Mouse (Mus musculus) forebrain, embryonic 13.5 days (tissue): Measurements from ENCODE around the gene Coa7. TPM values are rescaled to one million over a fixed set of nuclear protein-coding genes. Genes with fewer than 3 reads are reported as not detected.

Experiments used
- ATAC-seq: fragments of 200-750 bp; cut with Nextera tagmentation; 2 replicates; pipeline ENCODE4 v1.8.0; 2017
- H3K27ac ChIP-seq: fragments of 300-500 bp; sonication (generic); 2 replicates; pipeline ENCODE4 v1.5.1; 2015; ENCODE audit warnings: inconsistent platforms, mild to moderate bottlenecking, moderate library complexity
- H3K27me3 ChIP-seq: fragments of 300-500 bp; sonication (generic); 2 replicates; pipeline ENCODE4 v1.6.1; 2015; ENCODE audit warnings: mild to moderate bottlenecking, inconsistent platforms
- H3K36me3 ChIP-seq: fragments of 300-500 bp; sonication (generic); 2 replicates; pipeline ENCODE4 v1.6.1; 2015; ENCODE audit warnings: mild to moderate bottlenecking, inconsistent platforms; ENCODE audit not compliant: poor library complexity, severe bottlenecking
- H3K4me1 ChIP-seq: fragments of 300-500 bp; sonication (generic); 2 replicates; pipeline ENCODE4 v1.6.1; 2015; ENCODE audit warnings: inconsistent platforms
- H3K4me2 ChIP-seq: fragments of 300-500 bp; sonication (generic); 2 replicates; pipeline ENCODE4 v1.6.1; 2015; ENCODE audit warnings: inconsistent platforms, mild to moderate bottlenecking, moderate library complexity
- H3K4me3 ChIP-seq: fragments of 300-500 bp; sonication (generic); 2 replicates; pipeline ENCODE4 v1.5.1; 2015; ENCODE audit warnings: mild to moderate bottlenecking, inconsistent platforms
- H3K9ac ChIP-seq: fragments of 300-500 bp; sonication (generic); 2 replicates; pipeline ENCODE4 v1.6.1; 2015; ENCODE audit warnings: mild to moderate bottlenecking, inconsistent platforms
- H3K9me3 ChIP-seq: fragments of 300-500 bp; sonication (generic); replicated peaks from 2 replicates; pipeline ENCODE4 v1.6.1; 2016; ENCODE audit warnings: inconsistent platforms
- WGBS: fragments of 180-500 bp; shearing (Covaris S2); methylation state at CpG from one replicate; pipeline ENCODE4 v1.1.7; 2015; 5-methylcytosine and 5-hydroxymethylcytosine counted together
- polyA plus RNA-seq: library from polyadenylated mRNA; unstranded; fragments of >200 nt; fragmentation: Nextera tagmentation; extraction: Ambion mirVana; gene quantifications from 2 replicates; pipeline ENCODE4 v1.2.1, GENCODE M21; 2015

Coa7 gene
- polyA plus RNA-seq, 1 experiment from 2014 or later = 42.3 TPM

- Histone ChIP-seq H3K36me3 (no peaks in the 10 kb centered on the region), H3K9me3 (no peaks in the 10 kb centered on the region), H3K4me1 (peaks cover 7% of the 10 kb centered on the region), H3K4me2 (no peak overlapping the region), H3K27me3 (no peaks in the 10 kb centered on the region), H3K9ac (no peak overlapping the region), H3K27ac (no peak overlapping the region), H3K4me3 (no peak overlapping the region)
- no peak for ATAC-seq
- WGBS = 74% methylated on average over 5 of the region's 5 CpGs
These were observed 4.4 kb upstream of the Coa7 start for GRCm38 (mm10) chr4:108323588-108323987.

GRCm38 (mm10) chr4:108327071-108327579, 815 bp upstream of the Coa7 start:
- H3K27me3 ChIP-seq = no peaks in the 10 kb centered on the region
- peak overlapping the region; percentile 65 for H3K4me3 ChIP-seq
- H3K27ac ChIP-seq = peak overlapping the region; percentile 94
- H3K9ac ChIP-seq = peak overlapping the region; percentile 72
- H3K4me1 ChIP-seq = peaks cover 11% of the 10 kb centered on the region
- 40% methylated on average over 6 of the region's 6 CpGs for WGBS
- H3K9me3 ChIP-seq = no peaks in the 10 kb centered on the region
- H3K36me3 ChIP-seq = peaks cover 11% of the 10 kb centered on the region
- peak; percentile 25; the same call in 1 of the 2 replicates for ATAC-seq
- peak overlapping the region; percentile 62 for H3K4me2 ChIP-seq

- ATAC-seq = no peak
- H3K9ac ChIP-seq = no peak overlapping the region
- 95% methylated on average over 6 of the region's 6 CpGs for WGBS
These were observed 1.9 kb downstream of the Coa7 start for GRCm38 (mm10) chr4:108329840-108330239.

GRCm38 (mm10) chr4:108332041-108332440, 4.1 kb downstream of the Coa7 start:
- no peak overlapping the region for H3K27ac ChIP-seq
- H3K4me1 ChIP-seq = peaks cover 10% of the 10 kb centered on the region
- no peak for ATAC-seq
- 90% methylated on average over 9 of the region's 9 CpGs for WGBS
- no peak overlapping the region; the same call in 1 of the 2 replicates for H3K9ac ChIP-seq
- no peak overlapping the region for H3K4me2 ChIP-seq
- H3K9me3 ChIP-seq = no peaks in the 10 kb centered on the region
- H3K36me3 ChIP-seq = peaks cover 49% of the 10 kb centered on the region
- H3K27me3 ChIP-seq = no peaks in the 10 kb centered on the region
- H3K4me3 ChIP-seq = no peak overlapping the region

More at GRCm38 (mm10) chr4:108329840-108330239, 1.9 kb downstream of the Coa7 start:
- Histone ChIP-seq H3K4me2 (no peak overlapping the region), H3K27ac (no peak overlapping the region; the same call in 1 of the 2 replicates), H3K4me3 (no peak overlapping the region), H3K4me1 (peaks cover 11% of the 10 kb centered on the region), H3K36me3 (peaks cover 36% of the 10 kb centered on the region), H3K9me3 (no peaks in the 10 kb centered on the region), H3K27me3 (no peaks in the 10 kb centered on the region)

- no peak overlapping the region for H3K9ac ChIP-seq
- no peak for ATAC-seq
- no peak overlapping the region for H3K27ac ChIP-seq
- H3K9me3 ChIP-seq = no peaks in the 10 kb centered on the region
- no peaks in the 10 kb centered on the region for H3K27me3 ChIP-seq
- peaks cover 9% of the 10 kb centered on the region for H3K4me1 ChIP-seq
- no peak overlapping the region for H3K4me2 ChIP-seq
- WGBS = 91% methylated on average over 6 of the region's 6 CpGs
- no peak overlapping the region for H3K4me3 ChIP-seq
- peaks cover 67% of the 10 kb centered on the region for H3K36me3 ChIP-seq
These were observed 7.5 kb downstream of the Coa7 start for GRCm38 (mm10) chr4:108335413-108335812.

- no peak for ATAC-seq
- Histone ChIP-seq H3K9me3 (no peaks in the 10 kb centered on the region), H3K4me2 (no peak overlapping the region), H3K27me3 (no peaks in the 10 kb centered on the region), H3K27ac (no peak overlapping the region), H3K9ac (no peak overlapping the region), H3K4me1 (peaks cover 9% of the 10 kb centered on the region), H3K36me3 (peaks cover 66% of the 10 kb centered on the region), H3K4me3 (no peak overlapping the region)
- 88% methylated on average over 2 of the region's 2 CpGs for WGBS
These were observed 8.8 kb downstream of the Coa7 start for GRCm38 (mm10) chr4:108336765-108337164.

GRCm38 (mm10) chr4:108337817-108338216, 9.9 kb downstream of the Coa7 start:
- peak overlapping the region; percentile 57; the same call in 1 of the 2 replicates for H3K27ac ChIP-seq
- H3K9ac ChIP-seq = no peak overlapping the region
- H3K4me2 ChIP-seq = no peak overlapping the region
- WGBS = 39% methylated on average over 3 of the region's 3 CpGs
- H3K9me3 ChIP-seq = no peaks in the 10 kb centered on the region
- no peak overlapping the region for H3K4me3 ChIP-seq
- no peak for ATAC-seq
- no peaks in the 10 kb centered on the region for H3K27me3 ChIP-seq
- H3K4me1 ChIP-seq = peaks cover 9% of the 10 kb centered on the region
- H3K36me3 ChIP-seq = peaks cover 56% of the 10 kb centered on the region

GRCm38 (mm10) chr4:108338321-108338733, 10.4 kb downstream of the Coa7 start:
- Histone ChIP-seq H3K4me2 (no peak overlapping the region), H3K4me1 (peaks cover 9% of the 10 kb centered on the region), H3K9me3 (no peaks in the 10 kb centered on the region), H3K27ac (peak overlapping the region; percentile 57), H3K36me3 (peaks cover 50% of the 10 kb centered on the region), H3K9ac (no peak overlapping the region), H3K4me3 (no peak overlapping the region), H3K27me3 (no peaks in the 10 kb centered on the region)
- no peak for ATAC-seq
- 58% methylated on average over 9 of the region's 9 CpGs for WGBS

- Histone ChIP-seq H3K9ac (no peak overlapping the region), H3K36me3 (peaks cover 46% of the 10 kb centered on the region), H3K4me3 (no peak overlapping the region), H3K27ac (peak overlapping the region; percentile 57), H3K27me3 (no peaks in the 10 kb centered on the region), H3K4me1 (peaks cover 9% of the 10 kb centered on the region), H3K9me3 (no peaks in the 10 kb centered on the region), H3K4me2 (no peak overlapping the region)
- whole genome bisulfite sequencing = 52% methylated on average over 10 of the region's 10 CpGs
- ATAC-seq = 0 out of 2 replicates have a peak, but pooled peaks have one; percentile 25
These were observed 10.9 kb downstream of the Coa7 start for GRCm38 (mm10) chr4:108338811-108339210.

GRCm38 (mm10) chr4:108339277-108339690, 11.3 kb downstream of the Coa7 start:
- peaks cover 10% of the 10 kb centered on the region for H3K4me1 ChIP-seq
- no peaks in the 10 kb centered on the region for H3K27me3 ChIP-seq
- H3K4me3 ChIP-seq = no peak overlapping the region
- ATAC-seq = peak; percentile 86
- no peak overlapping the region for H3K4me2 ChIP-seq
- H3K36me3 ChIP-seq = peaks cover 41% of the 10 kb centered on the region
- no peak overlapping the region; the same call in 1 of the 2 replicates for H3K27ac ChIP-seq
- no peaks in the 10 kb centered on the region for H3K9me3 ChIP-seq
- H3K9ac ChIP-seq = no peak overlapping the region
- 10% methylated on average over 4 of the region's 4 CpGs for WGBS

GRCm38 (mm10) chr4:108344631-108345083, 16.7 kb downstream of the Coa7 start:
- Histone ChIP-seq H3K4me1 (peaks cover 12% of the 10 kb centered on the region; the same call in 1 of the 2 replicates), H3K27ac (peak overlapping the region; percentile 17; the same call in 1 of the 2 replicates), H3K27me3 (no peaks in the 10 kb centered on the region), H3K4me2 (peak overlapping the region; percentile 9; the same call in 1 of the 2 replicates), H3K9me3 (no peaks in the 10 kb centered on the region), H3K9ac (no peak overlapping the region), H3K4me3 (no peak overlapping the region), H3K36me3 (peaks cover 6% of the 10 kb centered on the region; the same call in 1 of the 2 replicates)
- ATAC-seq = 0 out of 2 replicates have a peak, but pooled peaks have one; percentile 25
- WGBS = 8% methylated on average over 7 of the region's 7 CpGs

GRCm38 (mm10) chr4:108345826-108346225, 17.9 kb downstream of the Coa7 start:
- Histone ChIP-seq H3K9ac (no peak overlapping the region), H3K27ac (no peak overlapping the region), H3K4me2 (no peak overlapping the region), H3K27me3 (no peaks in the 10 kb centered on the region), H3K4me1 (peaks cover 23% of the 10 kb centered on the region), H3K9me3 (no peaks in the 10 kb centered on the region), H3K4me3 (no peak overlapping the region), H3K36me3 (no peaks in the 10 kb centered on the region)
- WGBS = 29% methylated on average over 5 of the region's 5 CpGs
- no peak for ATAC-seq
